Mouse (Mus musculus) CH12.LX (cell line): ENCODE measurements around the gene Prss35. TPM values are rescaled to one million over a fixed set of nuclear protein-coding genes. Genes with fewer than 3 reads are reported as not detected.

Source experiments
- DNase-seq: peaks from one replicate; pipeline ENCODE4 v3.0.0-alpha.2; 2013; ENCODE audit errors: extremely low read depth
- H3K27ac ChIP-seq: 2 replicates; pipeline ENCODE4 v1.5.1; 2012; ENCODE audit warnings: low read depth, mild to moderate bottlenecking, control low read depth, moderate library complexity; ENCODE audit not compliant: insufficient read depth
- H3K27me3 ChIP-seq: replicated peaks from 2 replicates; pipeline ENCODE3; 2012; ENCODE audit warnings: inconsistent platforms
- H3K36me3 ChIP-seq, 2 experiments: replicated peaks in 1 of 2; 2 replicates each; pipeline versions ENCODE3 to v1.6.1; 2012; ENCODE audit warnings: inconsistent platforms in 1 of 2, low read length in 1 of 2, mild to moderate bottlenecking in 1 of 2, mixed read lengths in 1 of 2, moderate library complexity in 1 of 2; ENCODE audit not compliant: control insufficient read depth in 1 of 2, insufficient read depth in 1 of 2
- H3K4me1 ChIP-seq, 2 experiments: 2 replicates each; pipeline ENCODE4 v1.6.1; 2012; ENCODE audit warnings: inconsistent platforms in 1 of 2, moderate library complexity in 1 of 2; ENCODE audit not compliant: insufficient read depth in 2 of 2, control insufficient read depth in 1 of 2
- H3K4me2 ChIP-seq: 2 replicates; pipeline ENCODE4 v1.6.1; 2012; ENCODE audit warnings: low read depth, mild to moderate bottlenecking, control low read depth; ENCODE audit not compliant: poor library complexity, insufficient read depth, severe bottlenecking
- H3K4me3 ChIP-seq, 3 experiments: fragments of 150-350 bp in 1 of 3; sonication (generic) in 1 of 3; replicated peaks in 1 of 3; 2 replicates each; pipeline versions ENCODE3 to v1.5.1; 2011 to 2012; ENCODE audit warnings: low read depth in 2 of 3, low read length in 2 of 3, mild to moderate bottlenecking in 2 of 3, moderate library complexity in 2 of 3, control low read depth in 1 of 3, improper control_type of control experiment in 1 of 3, inconsistent platforms in 1 of 3, mixed read lengths in 1 of 3; ENCODE audit not compliant: poor library complexity in 1 of 3
- H3K79me2 ChIP-seq: replicated peaks from 2 replicates; pipeline ENCODE4 v1.6.1; 2012; ENCODE audit warnings: mild to moderate bottlenecking, moderate library complexity; ENCODE audit not compliant: control insufficient read depth, poor library complexity, insufficient read depth, severe bottlenecking; ENCODE audit errors: extremely low read depth
- H3K9ac ChIP-seq: 2 replicates; pipeline ENCODE4 v1.6.1; 2012; ENCODE audit warnings: low read depth, mild to moderate bottlenecking, control low read depth, moderate library complexity; ENCODE audit not compliant: insufficient read depth
- H3K9me3 ChIP-seq: replicated peaks from 2 replicates; pipeline ENCODE3; 2012; ENCODE audit warnings: low read length, inconsistent platforms, mixed read lengths
- CHD1 ChIP-seq: IDR thresholded peaks from 2 replicates; pipeline ENCODE4 v1.6.1; 2012; ENCODE audit warnings: low read depth, low read length, improper control_type of control experiment, inconsistent platforms
- CHD2 ChIP-seq: IDR thresholded peaks from 2 replicates; pipeline ENCODE4 v1.6.1; 2011; ENCODE audit warnings: low read length, improper control_type of control experiment
- EP300 ChIP-seq: IDR thresholded peaks from 2 replicates; pipeline ENCODE4 v1.6.1; 2011; ENCODE audit warnings: low read length, improper control_type of control experiment
- ETS1 ChIP-seq: conservative IDR thresholded peaks from 2 replicates; pipeline ENCODE4 v1.6.1; 2012; ENCODE audit warnings: low read depth, mild to moderate bottlenecking, inconsistent platforms, low read length, improper control_type of control experiment, moderate library complexity
- GABPA ChIP-seq: IDR thresholded peaks from 2 replicates; pipeline ENCODE4 v1.6.1; 2012; ENCODE audit warnings: low read depth, low read length, improper control_type of control experiment, inconsistent platforms; ENCODE audit not compliant: insufficient replicate concordance
- HCFC1 ChIP-seq: IDR thresholded peaks from 2 replicates; pipeline ENCODE4 v1.6.1; 2012; ENCODE audit warnings: low read depth, mild to moderate bottlenecking, inconsistent platforms, low read length, improper control_type of control experiment
- IRF4 ChIP-seq: IDR thresholded peaks from 2 replicates; pipeline ENCODE4 v1.6.1; 2014; ENCODE audit warnings: low read depth, mild to moderate bottlenecking, inconsistent platforms, low read length, improper control_type of control experiment
- KAT2A ChIP-seq: IDR thresholded peaks from 2 replicates; pipeline ENCODE4 v1.6.1; 2012; ENCODE audit warnings: low read length, improper control_type of control experiment, inconsistent platforms; ENCODE audit not compliant: insufficient replicate concordance
- MAFK ChIP-seq: IDR thresholded peaks from 2 replicates; pipeline ENCODE4 v1.6.1; 2011; ENCODE audit warnings: low read length, improper control_type of control experiment; ENCODE audit not compliant: insufficient replicate concordance
- MAX ChIP-seq: IDR thresholded peaks from 2 replicates; pipeline ENCODE4 v1.6.1; 2011; ENCODE audit warnings: low read length, improper control_type of control experiment
- MAZ ChIP-seq: IDR thresholded peaks from 2 replicates; pipeline ENCODE4 v1.6.1; 2012; ENCODE audit warnings: low read depth, mild to moderate bottlenecking, inconsistent platforms, low read length, improper control_type of control experiment, moderate library complexity
- MXI1 ChIP-seq: IDR thresholded peaks from 2 replicates; pipeline ENCODE4 v1.6.1; 2011; ENCODE audit warnings: mild to moderate bottlenecking, low read depth, low read length, improper control_type of control experiment
- NRF1 ChIP-seq: IDR thresholded peaks from 2 replicates; pipeline ENCODE4 v1.6.1; 2014; ENCODE audit warnings: low read depth, mild to moderate bottlenecking, inconsistent platforms, low read length, improper control_type of control experiment, moderate library complexity
- POLR2AphosphoS2 ChIP-seq: IDR thresholded peaks from 2 replicates; pipeline ENCODE4 v1.6.1; 2011; ENCODE audit warnings: low read depth, low read length, improper control_type of control experiment
- SIN3A ChIP-seq: IDR thresholded peaks from 2 replicates; pipeline ENCODE4 v1.6.1; 2012; ENCODE audit warnings: low read length, improper control_type of control experiment, inconsistent platforms
- TBP ChIP-seq: conservative IDR thresholded peaks from 2 replicates; pipeline ENCODE4 v1.6.1; 2011; ENCODE audit warnings: low read depth, low read length, improper control_type of control experiment
- ZMIZ1 ChIP-seq: IDR thresholded peaks from 2 replicates; pipeline ENCODE4 v1.6.1; 2012; ENCODE audit warnings: low read depth, mild to moderate bottlenecking, inconsistent platforms, low read length, improper control_type of control experiment
- dilution Hi-C: fragments of 300-500 bp; cut with MboI; formaldehyde crosslinking; loops from 2 replicates; pipeline ENCODE4 v1.14.3; 2020; ENCODE audit warnings: low sequenced_read_pairs; ENCODE audit not compliant: extremely low pct_unique_long_range_greater_than_20kb, extremely low pct_ligation_motif_present
- in situ Hi-C: fragments of 300-500 bp; cut with MboI; formaldehyde crosslinking; loops from 3 replicates; pipeline ENCODE4 v1.14.3; 2019; ENCODE audit warnings: low sequenced_read_pairs, low pct_ligation_motif_present, low pct_unique_long_range_greater_than_20kb, mixed read lengths
- polyA plus RNA-seq: library from polyadenylated mRNA; unstranded; fragments of >175 nt; gene quantifications from 2 replicates; pipeline ENCODE4 v1.2.1, GENCODE M21; 2012; ENCODE audit warnings: low read depth; ENCODE audit not compliant: insufficient read length
- total RNA-seq, 2 experiments: library from RNA; depleted of rRNA; stranded (reverse); fragments of 300-350 nt in 1 of 2; fragments of >200 nt in 1 of 2; gene quantifications; 2 replicates each; pipeline ENCODE4 v1.2.3; 2012 to 2014

The Prss35 gene
- total and polyA plus RNA-seq, 3 experiments, result not detected

DNA sequence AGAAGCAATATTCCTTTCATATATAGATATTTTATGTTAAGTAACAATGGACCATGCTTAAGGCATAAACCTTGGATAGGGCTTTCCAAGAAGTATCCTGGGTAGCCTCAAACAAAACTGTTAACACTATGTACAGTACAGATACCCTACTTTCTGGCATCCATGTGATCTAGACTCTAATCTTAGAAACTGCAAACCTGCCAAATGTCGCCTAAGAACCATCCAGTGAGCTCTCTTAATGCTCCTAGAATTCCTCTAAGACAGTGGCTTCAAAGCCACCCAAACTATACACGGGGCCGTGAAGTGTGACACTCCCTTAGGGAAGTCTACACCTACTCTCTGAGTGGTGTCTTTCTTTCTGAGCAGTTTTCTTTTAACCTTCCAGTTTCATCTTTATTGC, 29.4 kb downstream of the Prss35 start:
- H3K4me1 ChIP-seq, result 0 out of 4 replicates have a peak, but pooled peaks cover 0 to 3% of the 10 kb centered on the region in 2 experiments
- no peak overlapping the region for H3K4me3 ChIP-seq
- no peak overlapping the region for H3K27ac ChIP-seq
- H3K36me3 ChIP-seq, result no peaks in the 10 kb centered on the region
- no peaks in the 10 kb centered on the region for H3K79me2 ChIP-seq
- H3K9me3 ChIP-seq, result no peaks in the 10 kb centered on the region
- no peak for DNase-seq
- TF ChIP-seq MAFK, result no peak
- no peak for TF ChIP-seq ETS1
- no peak for TF ChIP-seq TBP
- no peak for TF ChIP-seq SIN3A
- no peak for TF ChIP-seq EP300
- no peak for TF ChIP-seq MAX
- TF ChIP-seq MXI1, result no peak
- TF ChIP-seq GABPA, result no peak
- dilution Hi-C loops, result no loop called here
- no peak overlapping the region for H3K9ac ChIP-seq
- no peaks in the 10 kb centered on the region for H3K27me3 ChIP-seq
- in situ Hi-C loops, result no loop called here
- H3K4me2 ChIP-seq, result no peak overlapping the region

DNA sequence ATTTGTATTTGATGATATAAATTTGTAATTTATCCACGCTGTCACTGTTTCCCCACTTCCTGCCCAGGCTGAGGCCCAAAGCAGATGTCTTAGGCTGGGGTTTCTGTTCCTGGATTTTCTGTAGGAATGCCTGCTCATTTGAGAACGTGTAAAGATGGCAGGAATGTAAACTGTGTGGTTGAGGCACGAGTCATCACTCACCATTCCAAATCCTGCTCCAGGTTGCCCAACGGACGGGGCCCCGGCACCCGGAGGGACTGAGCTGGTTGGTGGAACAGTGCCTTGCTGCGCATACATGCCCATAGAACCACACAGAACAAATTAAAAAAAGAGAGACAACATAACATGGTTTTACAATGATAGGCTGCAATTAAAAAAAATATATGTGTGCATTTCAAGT, 30.5 kb downstream of the Prss35 start:
- dilution Hi-C loops (no loop called here), in situ Hi-C loops (no loop called here)
- no peak for TF ChIP-seq NRF1
- TF ChIP-seq MAZ, result no peak
- no peak for TF ChIP-seq MAFK
- TF ChIP-seq MXI1, result no peak
- no peak for TF ChIP-seq IRF4

DNA sequence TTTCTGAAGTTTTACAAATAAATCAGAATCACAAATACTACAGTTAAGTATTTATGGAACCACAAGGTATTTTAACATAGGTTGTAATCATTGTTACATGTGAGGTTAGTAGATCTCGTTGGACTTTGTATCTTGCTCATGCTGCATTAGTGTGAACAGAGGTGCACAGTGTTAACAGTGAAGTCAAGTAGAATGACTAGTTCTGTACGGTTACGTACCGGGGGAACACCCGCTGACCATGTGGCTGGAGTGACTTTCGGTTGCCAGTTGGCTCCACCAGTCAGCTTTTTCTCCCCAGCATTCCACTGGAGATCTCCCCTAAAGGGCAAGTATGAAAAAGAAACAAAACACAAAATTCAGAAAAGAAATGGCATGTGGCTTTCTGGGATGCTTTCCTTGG, 31.9 kb downstream of the Prss35 start:
- in situ Hi-C loops, result no loop called here
- Histone ChIP-seq H3K27ac (no peak overlapping the region), H3K9me3 (no peaks in the 10 kb centered on the region), H3K27me3 (no peaks in the 10 kb centered on the region), H3K9ac (no peak overlapping the region), H3K4me2 (no peak overlapping the region), H3K4me1 (0 out of 4 replicates have a peak, but pooled peaks cover 0 to 3% of the 10 kb centered on the region in 2 experiments), H3K36me3 (no peaks in the 10 kb centered on the region), H3K4me3 (no peak overlapping the region), H3K79me2 (no peaks in the 10 kb centered on the region)
- no peak for DNase-seq
- dilution Hi-C loops, result no loop called here
- TF ChIP-seq SIN3A, result no peak
- TF ChIP-seq IRF4, result no peak
- no peak for TF ChIP-seq POLR2AphosphoS2
- TF ChIP-seq CHD1, result no peak
- TF ChIP-seq ZMIZ1, result no peak
- no peak for TF ChIP-seq MAX
- no peak for TF ChIP-seq HCFC1
- no peak for TF ChIP-seq KAT2A
- TF ChIP-seq CHD2, result no peak

More for the DNA sequence above, 30.5 kb downstream of the Prss35 start:
- no peaks in the 10 kb centered on the region for H3K9me3 ChIP-seq
- no peaks in the 10 kb centered on the region for H3K79me2 ChIP-seq
- H3K9ac ChIP-seq, result no peak overlapping the region
- DNase-seq, result no peak
- H3K36me3 ChIP-seq, result no peaks in the 10 kb centered on the region
- no peaks in the 10 kb centered on the region for H3K27me3 ChIP-seq
- H3K4me3 ChIP-seq, result no peak overlapping the region
- no peak overlapping the region for H3K4me2 ChIP-seq
- no peak overlapping the region for H3K27ac ChIP-seq
- 0 out of 4 replicates have a peak, but pooled peaks cover 0 to 3% of the 10 kb centered on the region in 2 experiments for H3K4me1 ChIP-seq
